Mouse (Mus musculus) gastrocnemius, postnatal 36 days (tissue): Measurements from ENCODE around the gene Daam1. TPM values are rescaled to one million over a fixed set of nuclear protein-coding genes. Genes with fewer than 3 reads are reported as not detected.

Source experiments
- DNase-seq, 2 experiments: peaks; one replicate each; pipeline ENCODE4 v3.0.0; 2022
- intact Hi-C: fragments of 180-260 bp; cut with DNase I; formaldehyde crosslinking; loops from one replicate; pipeline ENCODE4 v1.15.1; 2025
- total RNA-seq, 2 experiments: library from RNA; stranded (reverse); gene quantifications; 2 replicates each; pipeline ENCODE4 v1.2.3; 2021

The Daam1 gene
- total RNA-seq, 2 experiments from 2014 or later, result 9.7 to 10.6 TPM

- DNase-seq, result no peak
- intact Hi-C loops, result no loop called here
Observed at GRCm38 (mm10) chr12:71919156-71919555, 88.3 kb downstream of the Daam1 start.

GRCm38 (mm10) chr12:71919962-71920361 is 89.1 kb downstream of the Daam1 start:
- DNase-seq, result no peak
- intact Hi-C loops, result no loop called here

- no peak for DNase-seq
- intact Hi-C loops, result no loop called here
Observed at GRCm38 (mm10) chr12:71922827-71923381, 92.0 kb downstream of the Daam1 start.

- no peak for DNase-seq
- intact Hi-C loops, result no loop called here
Observed at GRCm38 (mm10) chr12:71924978-71925529, 94.2 kb downstream of the Daam1 start.

GRCm38 (mm10) chr12:71925990-71926700 is 95.3 kb downstream of the Daam1 start:
- intact Hi-C loops, result no loop called here
- DNase-seq, result no peak

GRCm38 (mm10) chr12:71928092-71928491 is 97.2 kb downstream of the Daam1 start:
- no peak for DNase-seq
- intact Hi-C loops, result no loop called here

GRCm38 (mm10) chr12:71929876-71930275 is 99.0 kb downstream of the Daam1 start:
- intact Hi-C loops, result no loop called here
- DNase-seq, result no peak

GRCm38 (mm10) chr12:71932433-71933386 is 101.8 kb downstream of the Daam1 start:
- intact Hi-C loops, result no loop called here
- DNase-seq, result no peak

GRCm38 (mm10) chr12:71933989-71934645 is 103.2 kb downstream of the Daam1 start:
- intact Hi-C loops, result no loop called here
- DNase-seq, result no peak

- DNase-seq, result no peak
Observed at GRCm38 (mm10) chr12:71936636-71937035, 105.8 kb downstream of the Daam1 start.

GRCm38 (mm10) chr12:71938513-71938912 is 107.6 kb downstream of the Daam1 start:
- DNase-seq, result no peak
- intact Hi-C loops, result no loop called here

More at GRCm38 (mm10) chr12:71936636-71937035, 105.8 kb downstream of the Daam1 start:
- intact Hi-C loops, result no loop called here

GRCm38 (mm10) chr12:71941290-71941689 is 110.4 kb downstream of the Daam1 start:
- no peak for DNase-seq
- intact Hi-C loops, result no loop called here

- intact Hi-C loops, result no loop called here
- DNase-seq, result no peak
Observed at GRCm38 (mm10) chr12:71943112-71943511, 112.2 kb downstream of the Daam1 start.

GRCm38 (mm10) chr12:71943646-71944045 is 112.8 kb downstream of the Daam1 start:
- no peak for DNase-seq
- intact Hi-C loops, result no loop called here

- no peak for DNase-seq
- intact Hi-C loops, result no loop called here
Observed at GRCm38 (mm10) chr12:71945844-71946243, 115.0 kb downstream of the Daam1 start.

GRCm38 (mm10) chr12:71946448-71946847 is 115.6 kb downstream of the Daam1 start:
- intact Hi-C loops, result no loop called here
- DNase-seq, result no peak

GRCm38 (mm10) chr12:71948972-71949371 is 118.1 kb downstream of the Daam1 start:
- DNase-seq, result no peak
- intact Hi-C loops, result no loop called here

GRCm38 (mm10) chr12:71949606-71950005 is 118.7 kb downstream of the Daam1 start:
- intact Hi-C loops, result no loop called here
- no peak for DNase-seq

GRCm38 (mm10) chr12:71950095-71950877 is 119.4 kb downstream of the Daam1 start:
- no peak for DNase-seq
- intact Hi-C loops, result no loop called here
